Mouse (Mus musculus): ENCODE data around the gene Gm19668.

DNA sequence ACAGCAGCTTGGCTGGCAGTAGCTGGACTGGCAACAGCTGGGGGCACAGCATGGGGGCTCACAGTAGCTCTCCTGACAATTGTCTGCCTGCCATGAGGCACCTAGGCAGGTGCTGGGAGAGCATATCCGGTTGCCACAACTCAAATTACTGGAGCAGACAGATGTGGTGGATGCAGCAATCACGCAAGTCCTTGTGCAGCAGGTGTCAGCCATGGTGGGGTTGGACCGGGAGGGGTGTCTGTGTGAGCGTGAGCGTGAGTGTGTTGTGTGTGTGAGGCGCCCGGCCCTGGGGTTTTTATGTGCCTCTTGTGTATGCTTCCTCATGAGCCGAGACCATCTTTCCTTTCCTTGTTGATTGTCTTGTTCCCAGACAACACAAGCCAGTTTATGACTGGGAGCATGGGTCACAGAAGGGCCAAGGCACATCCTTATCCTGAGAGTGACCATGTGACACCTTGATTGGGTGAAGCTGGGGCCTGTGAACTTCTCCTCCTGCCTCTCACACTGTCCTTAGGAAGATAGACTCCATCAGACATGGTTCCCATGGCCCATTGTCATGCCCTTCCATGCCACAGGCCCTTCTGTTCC lies at the start of gene Gm19668:
- TF ChIP-seq POLR2A (IDR thresholded peaks at IDR 0.05; ENCODE audit: insufficient read depth, low read depth, low read length) (no peak), CTCF (IDR thresholded peaks at IDR 0.05; ENCODE audit: insufficient read depth, low read depth, low read length) (no peak)

Data from olfactory bulb, adult 2 months (tissue).